Mouse (Mus musculus): Measurements from ENCODE around the gene Gm49601.

Gene Gm49601

DNA sequence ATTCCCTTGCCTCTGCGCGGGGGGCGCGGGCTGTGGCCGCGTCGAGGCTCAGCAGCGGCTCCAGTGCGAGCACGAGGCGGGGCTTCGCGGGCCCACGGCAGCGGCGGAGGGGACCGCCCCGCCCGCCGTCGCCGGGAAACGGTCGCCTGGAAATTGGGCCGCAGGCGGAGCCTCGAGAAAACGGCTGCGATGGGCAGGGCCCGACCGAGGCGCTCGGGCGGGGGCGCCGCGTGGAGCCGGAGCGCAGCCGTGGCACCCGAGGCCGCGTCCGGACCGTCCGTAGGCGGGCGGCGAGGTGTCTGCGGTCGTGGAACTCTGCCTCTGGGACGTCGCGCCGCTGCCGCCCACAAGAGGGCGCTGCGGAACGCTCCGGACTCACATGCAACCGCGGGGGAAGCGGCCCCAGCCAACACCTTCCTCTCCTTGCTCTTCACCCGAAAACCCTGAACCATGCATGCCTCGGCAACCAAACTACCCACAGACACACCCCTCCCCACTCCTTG, at the start of gene Gm49601:
TSS of gene Gm49601 (minus strand) at position 52 of the 503 bp plus-strand sequence.
- in situ Hi-C loops (cut with MboI, MseI) = no loop called here

DNA sequence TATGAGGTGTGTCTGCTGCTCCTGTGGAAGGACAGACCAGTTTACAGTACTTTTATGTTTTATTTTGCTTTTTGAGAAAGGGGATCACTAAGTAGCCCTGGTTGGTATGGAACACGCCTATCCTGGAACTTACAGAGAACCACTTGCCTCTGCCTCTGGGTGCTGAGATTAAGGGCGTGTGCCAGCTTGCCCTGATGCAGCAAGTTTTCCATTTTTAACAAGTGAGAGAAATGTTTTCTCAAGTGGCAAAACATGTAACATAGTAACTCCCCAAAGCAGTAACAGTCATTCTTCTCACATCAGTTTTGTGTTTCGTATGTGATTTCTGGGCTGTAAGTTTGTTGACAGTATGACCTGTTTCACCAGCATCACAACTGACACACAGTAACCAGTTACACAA, 46.8 kb upstream of the Gm49601 start:
- in situ Hi-C loops (cut with MboI, MseI) = no loop called here

DNA sequence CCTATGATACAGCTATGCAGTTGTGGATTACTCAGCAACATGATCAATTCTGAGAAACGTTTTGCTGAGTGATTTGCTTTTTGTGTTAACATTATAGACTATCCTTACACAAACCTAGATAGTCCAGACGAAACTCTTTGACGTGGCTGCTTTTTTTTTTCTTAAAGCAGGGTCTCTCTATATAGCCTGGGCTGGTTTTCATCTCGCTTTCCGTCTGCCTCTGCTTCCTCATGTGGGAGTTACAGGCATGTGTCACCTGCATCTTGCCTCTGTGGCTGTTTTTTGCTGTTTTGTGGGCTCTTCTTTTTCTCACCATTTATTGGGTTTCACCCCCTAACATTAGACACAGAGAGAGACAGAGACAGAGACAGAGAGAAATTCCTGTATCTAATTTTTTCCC, 45.8 kb upstream of the Gm49601 start:
- in situ Hi-C loops (cut with MboI, MseI) = no loop called here

- in situ Hi-C loops (cut with MboI, MseI) = no loop called here
Observed at GRCm38 (mm10) chr16:18669914-18670313, 43.7 kb upstream of the Gm49601 start.

DNA sequence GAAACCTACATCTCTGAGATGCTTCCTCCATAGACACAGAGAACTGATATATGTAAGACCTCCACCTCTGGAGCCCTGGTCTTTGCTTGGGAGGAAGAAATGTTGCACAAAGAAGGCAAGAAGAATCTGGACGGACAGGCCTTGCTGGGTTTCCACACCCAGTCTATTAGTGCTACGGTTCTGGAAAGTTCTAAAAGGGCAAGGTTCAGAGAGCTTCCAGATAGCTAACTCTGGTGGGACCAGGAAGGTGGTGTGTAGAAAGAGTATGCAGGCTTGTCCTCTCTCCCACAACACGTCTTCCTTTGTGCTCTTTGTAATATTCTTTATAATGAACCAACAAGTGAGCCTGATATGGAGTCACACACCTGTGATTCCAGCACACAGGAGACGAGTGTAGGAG, 32.4 kb upstream of the Gm49601 start:
- in situ Hi-C loops (cut with MboI, MseI) = no loop called here

- in situ Hi-C loops (cut with MboI, MseI) = no loop called here
Observed at GRCm38 (mm10) chr16:18655372-18656098, 29.3 kb upstream of the Gm49601 start.

- in situ Hi-C loops (cut with MboI, MseI) = no loop called here
Observed at GRCm38 (mm10) chr16:18653290-18654160, 27.3 kb upstream of the Gm49601 start.

DNA sequence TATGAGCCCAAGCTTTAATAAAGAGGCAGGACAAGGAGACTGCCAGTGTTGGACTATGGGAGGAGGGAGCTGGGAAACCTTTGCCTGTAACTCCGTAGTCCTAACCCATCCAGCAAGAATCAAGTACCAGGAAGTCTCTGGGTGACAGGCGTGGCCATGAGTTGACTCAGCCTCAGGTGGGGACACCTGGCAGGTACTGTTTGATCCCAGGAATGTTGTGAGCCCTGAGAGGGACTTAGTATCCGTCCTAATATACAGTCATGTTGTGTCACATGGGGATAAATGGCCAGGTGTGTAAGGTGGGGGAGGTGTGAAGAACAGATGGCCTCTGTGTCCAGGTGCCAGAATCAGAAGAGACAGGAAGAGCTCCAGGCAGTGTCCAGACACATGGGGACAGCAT, 22.9 kb upstream of the Gm49601 start:
- in situ Hi-C loops (cut with MboI, MseI) = no loop called here

DNA sequence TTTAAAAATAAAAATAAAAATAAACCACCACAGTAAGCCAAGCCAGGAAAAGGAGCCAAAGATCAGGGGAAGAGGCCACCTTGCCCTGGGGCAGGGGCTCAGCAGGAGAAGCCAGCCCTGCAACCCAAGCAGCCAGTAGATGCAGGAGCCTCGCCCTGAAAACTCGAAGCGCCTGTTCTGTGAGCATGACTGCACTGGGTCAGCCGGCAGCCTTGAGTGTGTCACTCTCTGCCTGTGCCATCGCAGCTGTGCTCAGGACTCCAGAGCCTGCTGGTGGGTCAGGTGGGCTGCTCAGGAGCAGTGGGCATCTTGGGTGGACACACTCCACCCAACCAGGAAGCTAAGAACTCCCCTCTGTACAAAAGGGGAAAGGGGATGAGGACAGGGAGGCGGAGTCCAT, 19.1 kb upstream of the Gm49601 start:
- in situ Hi-C loops (cut with MboI, MseI) = no loop called here

DNA sequence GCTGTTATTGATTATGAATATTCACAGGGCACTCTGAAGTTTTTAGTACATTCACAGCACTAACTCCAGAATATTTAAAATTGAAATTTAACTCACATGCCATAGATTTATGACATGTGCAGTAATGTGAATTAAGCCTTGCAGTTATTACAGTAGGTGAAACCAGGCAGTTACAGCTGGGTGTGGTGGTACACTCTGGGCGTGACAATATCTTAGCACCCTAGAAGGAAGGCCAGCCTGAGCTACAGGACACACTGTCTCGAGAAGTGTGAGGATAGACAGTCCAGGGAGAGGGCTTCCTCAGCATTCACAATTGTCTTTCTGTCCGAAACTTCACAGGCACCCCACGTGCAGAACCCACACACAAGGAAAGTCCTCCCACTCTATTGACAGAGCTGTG, 18.3 kb upstream of the Gm49601 start:
- in situ Hi-C loops (cut with MboI, MseI) = no loop called here

DNA sequence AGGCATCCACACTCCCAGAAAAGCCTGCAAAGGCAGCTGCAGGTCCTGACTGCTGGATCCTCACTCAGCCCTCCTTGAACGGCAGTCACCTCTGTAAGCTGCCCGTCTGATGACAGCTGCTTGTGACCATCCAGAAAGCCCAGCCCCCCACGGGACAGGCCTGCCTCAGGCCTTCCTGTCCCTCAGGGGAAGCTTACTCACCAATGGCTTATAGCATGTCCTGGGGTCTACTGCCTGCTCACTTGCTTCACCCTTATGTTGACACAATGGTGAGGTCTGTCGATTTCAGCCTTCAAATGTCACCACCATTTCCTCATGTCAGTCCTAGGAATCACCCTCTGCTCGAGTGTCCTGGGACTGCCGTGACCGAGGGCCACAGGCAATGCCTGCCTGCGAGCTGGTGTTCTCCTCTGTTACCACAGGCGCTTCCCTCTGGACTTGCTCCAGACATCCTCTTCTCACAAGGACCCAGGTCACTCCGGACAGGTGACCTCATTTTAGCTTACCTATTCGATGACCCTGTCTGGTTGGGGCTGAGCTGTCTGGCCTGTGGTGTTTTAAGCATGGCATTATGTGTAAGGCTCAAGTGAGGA, 17.3 kb upstream of the Gm49601 start:
- in situ Hi-C loops (cut with MboI, MseI) = no loop called here

DNA sequence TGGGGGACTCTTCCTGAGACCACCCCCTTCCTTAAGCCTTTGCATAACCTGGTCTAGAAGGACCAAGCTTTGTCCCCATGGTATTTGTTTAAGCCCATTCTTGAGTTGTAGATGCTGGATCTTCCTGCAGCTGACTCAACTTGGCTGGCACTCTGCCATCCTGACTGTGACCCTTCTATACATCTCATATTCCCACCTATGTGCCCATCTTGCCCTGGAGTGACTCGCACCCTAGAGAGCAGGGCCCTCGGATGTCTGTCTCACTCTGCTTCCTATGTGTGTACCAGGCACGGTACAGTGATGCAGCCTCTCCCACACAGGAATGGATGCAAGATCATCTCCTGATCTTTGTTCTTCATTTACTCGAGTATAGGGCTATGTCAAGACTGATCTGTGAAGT, 16.7 kb upstream of the Gm49601 start:
- in situ Hi-C loops (cut with MboI, MseI) = no loop called here

DNA sequence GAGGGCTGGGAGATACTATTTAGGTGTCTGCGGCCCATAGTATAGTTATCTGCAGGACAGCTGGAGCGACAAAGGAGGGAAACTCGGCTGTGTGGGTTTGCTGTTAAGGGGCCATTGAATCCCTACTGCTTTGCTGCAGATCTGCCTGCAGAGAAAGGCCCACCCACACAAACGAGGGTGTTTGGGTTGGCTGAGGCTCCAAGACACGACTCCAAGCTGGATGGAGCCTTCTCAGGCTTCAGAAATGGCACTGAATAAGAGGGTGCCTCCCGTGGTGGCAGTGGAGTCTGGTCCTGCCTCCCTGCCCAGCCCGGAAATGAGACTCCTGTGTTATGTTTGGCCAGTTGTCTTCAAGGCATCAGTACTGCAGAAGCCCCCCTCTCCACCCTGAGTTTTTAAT, 16.1 kb upstream of the Gm49601 start:
- in situ Hi-C loops (cut with MboI, MseI) = no loop called here

GRCm38 (mm10) chr16:18639382-18639929, 13.2 kb upstream of the Gm49601 start:
- in situ Hi-C loops (cut with MboI, MseI) = no loop called here

DNA sequence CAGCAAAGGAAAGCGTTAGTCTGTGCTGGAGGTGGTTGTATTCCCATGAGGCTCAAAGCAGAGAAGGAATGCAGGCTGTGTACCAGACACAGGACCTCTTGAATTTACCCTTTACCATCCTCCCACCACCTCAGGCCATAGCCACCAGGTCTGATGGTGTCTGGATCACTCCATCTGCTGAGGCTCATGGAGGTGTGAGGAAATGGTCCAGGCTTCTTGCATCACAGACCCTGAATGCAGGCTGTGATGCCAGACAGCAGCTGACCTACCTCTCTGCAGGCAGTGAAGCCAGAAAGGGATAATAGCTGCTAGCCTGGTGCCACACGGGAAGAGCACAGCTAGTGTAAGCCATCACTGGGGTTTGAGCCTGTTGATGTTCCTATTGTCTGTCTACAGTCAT, 12.2 kb upstream of the Gm49601 start:
- in situ Hi-C loops (cut with MboI, MseI) = no loop called here

GRCm38 (mm10) chr16:18636804-18637203, 10.6 kb upstream of the Gm49601 start:
- in situ Hi-C loops (cut with MboI, MseI) = no loop called here

GRCm38 (mm10) chr16:18636401-18636800, 10.2 kb upstream of the Gm49601 start:
- in situ Hi-C loops (cut with MboI, MseI) = no loop called here

DNA sequence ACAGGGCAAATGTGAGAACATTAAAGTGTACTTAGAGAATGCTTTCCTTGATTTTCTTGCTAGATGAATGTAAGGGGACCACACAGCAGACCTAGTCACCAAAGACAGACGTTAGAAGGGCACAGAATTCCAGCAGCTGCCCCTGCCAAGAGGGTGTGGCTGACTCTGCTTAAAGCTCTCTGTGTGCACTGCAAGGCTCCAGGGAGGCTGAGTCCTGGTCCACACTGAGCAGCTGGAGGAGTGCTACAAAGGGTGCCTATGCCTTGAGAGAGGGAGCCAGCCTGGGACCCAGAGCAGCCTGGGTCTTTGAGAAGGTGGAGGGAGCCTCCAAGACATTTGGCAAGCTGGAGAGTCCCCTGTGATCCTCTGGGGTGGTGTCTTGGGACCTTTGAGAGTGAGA, 7.1 kb upstream of the Gm49601 start:
- in situ Hi-C loops (cut with MboI, MseI) = no loop called here

GRCm38 (mm10) chr16:18632816-18633215, 6.6 kb upstream of the Gm49601 start:
- in situ Hi-C loops (cut with MboI, MseI) = no loop called here

DNA sequence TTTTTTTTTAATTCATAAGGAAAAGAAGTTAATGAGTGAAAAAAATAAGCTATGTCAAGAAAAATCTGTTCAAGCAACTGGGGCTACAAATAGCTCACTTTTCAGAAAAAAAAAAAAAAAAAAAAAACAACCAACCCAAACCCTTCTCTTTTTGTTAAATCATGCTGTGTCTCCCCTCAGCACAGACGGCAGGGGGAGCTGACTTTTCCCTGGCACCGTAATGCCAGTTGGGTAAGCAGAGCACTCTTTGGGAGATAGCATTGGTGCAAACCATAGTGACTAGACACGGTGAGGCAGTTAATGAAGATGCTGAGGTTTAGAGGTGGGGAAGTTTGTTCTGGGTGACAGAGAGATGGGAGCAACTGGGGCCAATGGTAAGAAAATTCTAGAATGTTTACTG, 5.8 kb upstream of the Gm49601 start:
- in situ Hi-C loops (cut with MboI, MseI) = no loop called here

DNA sequence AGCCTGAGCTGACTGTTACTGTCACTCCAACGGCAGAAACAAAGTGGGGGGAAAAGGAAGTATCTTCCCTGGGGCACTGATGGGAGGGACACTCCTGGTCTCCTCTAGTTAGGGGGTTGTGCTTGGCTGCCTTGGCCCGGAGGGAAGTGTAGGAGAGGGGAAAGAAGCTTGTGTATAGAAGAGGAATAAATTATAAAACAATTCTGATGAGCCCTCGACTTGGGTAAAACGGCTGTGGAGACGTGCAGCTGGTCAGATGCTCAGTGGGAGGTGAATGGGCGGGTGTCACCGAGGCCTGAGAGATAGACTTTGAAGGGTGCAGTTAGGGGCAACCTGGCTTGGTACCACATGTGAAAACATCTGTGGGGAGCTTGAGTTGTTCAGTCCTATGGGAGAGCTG, 4.9 kb upstream of the Gm49601 start:
- in situ Hi-C loops (cut with MboI, MseI) = no loop called here

GRCm38 (mm10) chr16:18630291-18630690, 4.1 kb upstream of the Gm49601 start:
- in situ Hi-C loops (cut with MboI, MseI) = no loop called here

All from T-helper 1 cell (primary cell).